Mouse (Mus musculus) retina, postnatal 7 days (tissue): ENCODE data around the gene Gprc5a.
A peak's percentile ranks its signal among the peaks of the same experiment; 100 is the strongest.

Experiments used
- DNase-seq: peaks from one replicate; pipeline ENCODE4 v3.0.0-alpha.2; 2012; ENCODE audit warnings: low read depth, low spot score

The Gprc5a gene

GRCm38 (mm10) chr6:135074405-135074947 lies 9.0 kb downstream of the Gprc5a start:
- DNase-seq: no peak

GRCm38 (mm10) chr6:135076202-135076601 lies 10.8 kb downstream of the Gprc5a start:
- no peak for DNase-seq

- DNase-seq: no peak
Observed at GRCm38 (mm10) chr6:135078420-135078819, 13.0 kb downstream of the Gprc5a start.

GRCm38 (mm10) chr6:135083991-135084502 lies 18.6 kb downstream of the Gprc5a start:
- DNase-seq: no peak

GRCm38 (mm10) chr6:135085703-135086102 lies 20.3 kb downstream of the Gprc5a start:
- no peak for DNase-seq

- DNase-seq: peak; percentile 69
Observed at GRCm38 (mm10) chr6:135087721-135088451, 22.4 kb downstream of the Gprc5a start.

GRCm38 (mm10) chr6:135089786-135090185 lies 24.3 kb downstream of the Gprc5a start:
- DNase-seq: no peak

GRCm38 (mm10) chr6:135090661-135091060 lies 25.2 kb downstream of the Gprc5a start:
- DNase-seq: no peak

- DNase-seq: no peak
Observed at GRCm38 (mm10) chr6:135092798-135093470, 27.5 kb downstream of the Gprc5a start.

GRCm38 (mm10) chr6:135100787-135101472 lies 35.5 kb downstream of the Gprc5a start:
- DNase-seq: no peak

- DNase-seq: no peak
Observed at GRCm38 (mm10) chr6:135102736-135103303, 37.4 kb downstream of the Gprc5a start.

- DNase-seq: no peak
Observed at GRCm38 (mm10) chr6:135107014-135107413, 41.6 kb downstream of the Gprc5a start.

- DNase-seq: no peak
Observed at GRCm38 (mm10) chr6:135112411-135113113, 47.1 kb downstream of the Gprc5a start.

GRCm38 (mm10) chr6:135113114-135113436 lies 47.6 kb downstream of the Gprc5a start:
- no peak for DNase-seq

- no peak for DNase-seq
Observed at GRCm38 (mm10) chr6:135116479-135116878, 51.0 kb downstream of the Gprc5a start.

- no peak for DNase-seq
Observed at GRCm38 (mm10) chr6:135118183-135118582, 52.7 kb downstream of the Gprc5a start, which contains the start of gene Gprc5d. TSS of gene Gprc5d (minus strand) at chr6:135118283.

- DNase-seq: no peak
Observed at GRCm38 (mm10) chr6:135124755-135125380, 59.4 kb downstream of the Gprc5a start.

GRCm38 (mm10) chr6:135133086-135133485 lies 67.6 kb downstream of the Gprc5a start:
- no peak for DNase-seq

GRCm38 (mm10) chr6:135133486-135133885 lies 68.0 kb downstream of the Gprc5a start:
- DNase-seq: no peak
